Mouse (Mus musculus): ENCODE measurements around the gene Il1rl1. TPM values are rescaled to one million over a fixed set of nuclear protein-coding genes. Genes with fewer than 3 reads are reported as not detected.

Gene Il1rl1
- total RNA-seq (2015) (5.3 and 11.7 TPM in 2 replicates), total RNA-seq (2017) (5.9 and 11.3 TPM in 2 replicates)

DNA sequence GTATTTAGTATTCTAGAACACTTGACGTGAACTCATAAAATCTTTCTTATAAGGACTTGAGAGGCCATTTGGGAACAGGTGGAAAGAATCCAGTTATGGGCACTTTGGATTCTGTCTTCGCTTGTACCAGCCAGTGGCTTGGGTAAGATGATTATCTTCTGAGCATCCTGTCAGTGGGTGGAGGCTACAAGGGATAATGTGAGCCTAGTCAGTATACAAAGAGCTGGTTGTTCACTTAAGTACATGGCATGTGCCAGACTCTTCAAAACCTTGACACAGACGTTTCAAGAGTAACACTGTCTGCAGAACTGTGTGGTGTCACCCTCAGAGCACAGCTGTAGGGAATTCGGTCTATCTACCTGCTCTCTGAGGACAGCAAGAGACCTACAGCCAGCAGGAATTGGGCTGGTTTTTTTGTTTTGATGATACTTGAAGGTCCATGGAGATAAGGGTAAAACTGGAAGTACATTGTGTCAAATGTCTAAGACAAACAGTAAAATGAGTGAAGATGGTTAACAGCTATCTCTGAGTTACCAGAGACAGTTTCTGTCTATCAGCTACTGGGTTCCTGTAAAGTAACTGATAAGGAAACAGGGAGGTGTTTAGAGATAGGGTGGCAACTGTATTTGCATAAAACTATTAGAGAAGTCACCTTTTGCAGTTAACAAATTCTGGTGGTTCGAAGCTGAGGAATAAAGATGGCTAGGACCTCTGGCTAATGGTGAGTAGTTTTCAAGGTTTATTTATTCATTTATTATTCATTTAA, at the start of gene Il1rl1:
Gene Il1rl1 (plus strand): TSS at position 661 of the 766 bp plus-strand sequence.
- peak; percentile 90 for ATAC-seq (replicated peaks; ENCODE audit: poor library complexity)

DNA sequence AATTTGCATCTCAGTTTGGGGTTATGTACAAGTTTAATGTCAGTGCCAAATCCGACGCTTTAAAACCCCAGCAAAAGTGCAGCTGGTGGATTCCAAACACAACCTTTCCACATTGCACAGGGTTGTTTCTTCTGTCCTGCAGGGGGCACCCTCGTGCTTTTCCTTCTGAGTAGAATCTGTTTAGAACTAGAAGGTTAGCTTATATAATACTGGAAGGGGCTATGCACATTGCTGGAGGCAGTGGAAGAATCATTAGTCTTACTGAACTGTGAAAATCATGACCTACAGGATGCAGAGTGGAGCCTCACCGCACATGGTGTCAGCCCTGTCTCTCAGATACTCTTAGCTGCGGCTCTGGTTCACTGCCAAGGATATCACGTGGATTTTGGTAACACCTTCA, 49.3 kb upstream of the Il1rl1 start:
- peak; percentile 82 for ATAC-seq (replicated peaks; ENCODE audit: poor library complexity)

DNA sequence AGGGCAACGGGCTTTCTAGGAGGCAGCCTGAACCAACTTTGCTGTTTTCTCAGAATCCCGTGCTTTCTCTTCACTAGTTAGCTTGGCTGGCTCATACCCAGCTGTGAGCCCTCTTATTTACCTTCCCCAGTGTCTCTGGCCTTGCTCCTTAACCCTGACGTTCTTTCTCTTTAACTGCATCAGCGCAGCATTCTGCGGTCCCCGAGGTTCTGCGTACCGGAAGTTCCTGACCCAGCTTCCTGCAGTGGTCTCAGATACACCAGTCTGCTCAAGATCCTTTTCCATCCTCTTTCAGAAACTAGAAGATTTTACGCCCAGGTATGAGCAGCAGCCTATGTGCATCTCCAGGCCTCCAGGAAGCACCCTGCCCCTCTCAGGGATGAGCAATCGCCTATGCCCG, 48.4 kb upstream of the Il1rl1 start:
- 0 out of 2 replicates have a peak, but pooled peaks have one; percentile 12 for ATAC-seq (replicated peaks; ENCODE audit: poor library complexity)

DNA sequence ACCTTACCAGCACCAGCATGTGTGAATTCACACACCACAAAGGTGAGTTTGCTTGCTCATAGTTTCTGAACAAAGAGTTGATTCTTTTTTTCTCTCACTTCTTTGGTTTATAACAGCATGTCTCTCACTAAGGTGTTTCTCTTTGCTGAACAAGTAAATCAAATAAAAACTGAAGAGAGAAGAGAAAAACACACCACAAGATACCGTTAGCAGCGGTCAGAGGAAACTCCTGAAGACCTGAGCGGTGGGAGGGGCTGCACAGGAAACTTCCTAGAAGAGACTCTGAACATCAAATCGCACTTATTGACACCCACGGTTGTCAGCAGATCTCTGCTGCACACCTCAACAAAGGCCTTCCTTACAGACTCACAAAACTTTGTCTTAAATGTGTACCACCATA, 46.5 kb upstream of the Il1rl1 start:
- ATAC-seq (replicated peaks; ENCODE audit: poor library complexity): no peak

DNA sequence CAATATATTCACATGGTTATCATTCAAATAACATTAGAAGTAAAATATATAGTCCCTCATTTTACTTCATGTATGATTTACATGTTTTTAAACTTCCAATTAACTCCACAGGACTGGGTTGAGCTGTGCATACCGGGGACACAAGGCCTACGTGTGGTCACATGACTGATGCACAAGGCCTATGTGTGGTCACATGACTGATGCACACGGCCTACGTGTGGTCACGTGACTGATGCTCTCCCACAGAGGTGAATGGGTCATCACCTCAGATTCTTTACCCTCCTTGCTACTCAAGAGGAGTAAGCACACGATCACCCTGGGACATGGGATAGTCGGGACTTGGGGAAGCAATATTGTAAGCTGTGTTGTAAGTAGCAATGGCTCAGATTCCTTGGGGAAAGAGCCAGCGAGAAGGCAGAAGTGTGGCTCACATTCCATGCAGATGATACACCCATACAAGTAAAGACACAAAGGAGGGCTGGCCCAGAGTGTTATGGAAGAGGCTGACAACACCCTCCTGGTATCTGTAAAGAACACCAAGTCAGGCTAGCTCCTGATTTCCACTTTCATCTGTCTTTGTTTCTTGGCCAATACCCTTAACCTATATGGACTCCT, 44.3 kb upstream of the Il1rl1 start:
- no peak for ATAC-seq (replicated peaks; ENCODE audit: poor library complexity)

DNA sequence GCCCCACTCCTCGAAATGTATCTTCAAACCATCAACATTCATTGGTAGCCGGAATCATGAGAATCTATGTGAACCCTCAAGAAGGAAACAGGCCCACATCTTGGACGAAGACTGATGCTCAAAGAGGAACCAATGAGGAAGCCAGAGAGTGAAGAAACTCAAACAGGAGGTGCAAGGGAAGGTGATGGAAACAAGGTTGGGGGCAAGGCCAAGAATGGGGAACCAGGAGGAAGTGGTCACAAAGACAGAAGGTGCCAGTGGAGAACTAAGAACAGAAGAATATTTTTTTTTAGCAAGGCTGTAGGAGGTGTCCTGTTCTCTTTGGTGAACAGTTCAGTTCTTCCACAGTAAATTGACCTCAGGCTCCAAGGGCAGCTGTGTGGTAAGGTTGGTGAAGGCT, 38.0 kb upstream of the Il1rl1 start:
- peak; percentile 79 for ATAC-seq (replicated peaks; ENCODE audit: poor library complexity)

DNA sequence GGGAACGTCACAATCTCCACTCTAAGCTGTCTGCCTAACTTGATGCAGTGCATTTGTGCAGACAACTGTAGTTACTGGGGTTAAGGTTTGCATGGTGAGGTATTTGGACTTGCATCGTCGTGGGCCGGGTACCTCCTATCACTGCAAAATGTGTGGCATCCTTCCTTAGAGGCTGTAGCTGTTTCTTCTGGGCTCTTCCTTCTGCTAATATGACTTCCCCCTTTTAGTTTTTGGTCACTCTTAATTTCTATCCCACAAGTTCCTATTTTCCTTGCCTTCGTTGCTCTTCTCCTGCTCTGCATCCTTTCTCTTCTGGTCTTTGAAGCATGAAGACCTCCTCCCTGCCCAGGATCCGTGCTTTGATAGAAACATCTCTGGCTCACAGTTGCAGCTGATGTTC, 36.8 kb upstream of the Il1rl1 start:
- peak; percentile 57 for ATAC-seq (replicated peaks; ENCODE audit: poor library complexity)

DNA sequence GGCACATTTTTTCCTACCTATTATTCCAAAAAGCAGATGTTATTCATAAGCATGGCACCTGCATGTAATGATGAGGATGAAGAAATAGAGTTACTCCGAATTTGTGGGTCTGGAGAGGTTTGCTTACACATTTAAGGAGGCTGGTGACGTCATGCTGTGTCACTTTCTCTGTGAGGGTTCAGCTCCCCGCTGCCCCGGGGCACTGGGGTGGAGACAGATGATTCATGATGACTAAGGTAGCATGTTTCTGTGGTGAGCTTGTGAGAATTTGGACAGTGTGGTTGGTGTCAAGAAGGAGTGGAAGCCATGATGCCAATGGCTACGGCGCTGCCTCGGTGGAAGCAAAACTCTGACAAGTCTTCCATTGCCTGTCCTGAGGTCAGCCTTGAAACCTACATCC, 36.2 kb upstream of the Il1rl1 start:
- no peak for ATAC-seq (replicated peaks; ENCODE audit: poor library complexity)

DNA sequence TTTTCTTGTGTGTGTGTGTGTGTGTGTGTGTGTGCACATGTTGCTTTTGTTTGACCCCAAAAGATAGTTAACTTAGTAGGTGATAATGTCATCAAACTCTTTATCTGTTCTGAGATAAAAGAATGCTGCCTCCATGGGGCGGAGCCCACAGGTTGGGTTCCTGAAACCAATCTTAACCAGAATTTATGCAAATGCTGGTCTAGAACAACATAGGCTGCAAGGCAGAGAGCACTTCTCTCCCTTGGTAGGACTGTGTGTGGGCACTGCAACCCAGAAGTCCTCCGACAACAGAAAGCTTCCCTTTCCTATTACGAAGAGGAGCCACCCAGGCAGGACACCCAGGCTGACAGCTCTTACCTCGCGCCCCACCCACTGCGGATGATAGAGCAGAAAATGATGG, 29.7 kb upstream of the Il1rl1 start:
- 0 out of 2 replicates have a peak, but pooled peaks have one; percentile 20 for ATAC-seq (replicated peaks; ENCODE audit: poor library complexity)

DNA sequence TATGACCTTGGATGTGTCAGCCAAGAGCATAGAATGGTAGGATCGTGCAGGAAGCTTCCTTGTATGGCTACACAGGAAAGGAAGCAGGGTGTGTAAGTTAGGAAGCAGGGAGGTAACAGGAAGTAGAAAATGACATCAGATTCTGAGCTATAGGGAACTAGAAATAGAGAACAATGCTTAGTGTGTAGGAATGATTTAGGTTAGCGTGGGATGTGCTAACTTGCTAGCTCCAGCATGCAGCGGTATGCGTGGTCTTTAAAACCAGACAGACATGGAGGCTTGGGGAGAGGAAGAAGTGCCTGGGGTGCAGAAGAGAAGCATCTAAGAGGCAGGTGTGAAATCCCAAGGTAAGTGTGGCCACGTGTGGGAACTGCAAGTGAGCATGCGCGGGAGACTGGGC, 24.7 kb upstream of the Il1rl1 start:
- peak; percentile 90 for ATAC-seq (replicated peaks; ENCODE audit: poor library complexity)

DNA sequence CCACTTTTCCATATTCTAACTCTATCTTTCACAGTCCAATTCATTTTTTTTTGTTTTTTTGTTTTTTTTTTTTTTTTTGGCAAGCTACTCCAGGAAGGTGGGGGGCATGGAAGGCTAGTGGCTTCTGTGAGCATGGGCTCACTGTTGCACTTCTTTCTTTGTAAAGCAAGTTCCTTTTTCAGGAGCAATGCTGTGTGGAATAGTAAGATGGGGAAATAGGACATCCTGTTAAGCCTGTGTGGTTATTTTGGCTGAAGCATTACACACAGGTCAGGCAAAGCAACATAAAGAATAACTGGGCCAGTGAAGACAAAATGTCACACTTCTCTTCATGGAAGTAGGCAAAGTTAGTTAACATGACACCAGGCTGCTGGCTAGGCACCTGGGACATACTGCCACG, 19.5 kb upstream of the Il1rl1 start:
- peak; percentile 96 for ATAC-seq (replicated peaks; ENCODE audit: poor library complexity)

DNA sequence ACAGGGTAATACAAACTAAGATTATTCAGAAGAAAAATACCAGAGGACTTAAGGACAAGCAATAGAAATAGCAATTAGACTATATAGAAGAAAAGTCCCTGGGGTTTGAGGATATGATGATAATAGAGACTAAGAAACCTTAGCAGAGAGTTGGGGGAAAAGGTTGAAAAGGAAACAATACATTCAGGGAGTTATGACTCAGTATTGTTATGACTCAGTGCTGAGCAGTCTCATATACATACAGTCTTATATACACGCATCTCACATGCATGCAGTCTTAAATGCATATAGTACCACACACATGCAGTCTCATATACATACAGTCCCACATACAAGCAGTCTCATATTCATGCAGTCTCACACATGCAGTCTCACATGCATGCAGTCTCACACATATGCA, 16.3 kb upstream of the Il1rl1 start:
- no peak for ATAC-seq (replicated peaks; ENCODE audit: poor library complexity)

DNA sequence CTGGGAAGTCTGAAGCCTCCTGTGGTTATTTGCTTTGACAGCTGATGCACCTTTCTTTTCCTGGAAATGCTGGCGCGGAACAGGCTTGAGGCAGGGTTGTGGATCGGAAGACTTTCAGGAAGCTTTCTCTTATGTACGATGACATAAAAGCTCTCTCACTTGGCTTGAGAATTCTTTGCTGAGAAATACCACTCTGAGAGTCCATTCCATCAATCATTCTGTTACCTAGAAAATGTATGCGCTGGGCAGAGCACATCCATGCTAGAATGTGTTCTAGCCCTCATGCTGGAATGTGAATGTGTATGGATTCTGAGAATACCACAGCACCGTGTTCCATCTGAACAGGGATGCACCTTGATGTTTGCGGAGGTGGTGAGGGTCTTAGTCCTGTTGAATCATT, 15.1 kb upstream of the Il1rl1 start:
- ATAC-seq (replicated peaks; ENCODE audit: poor library complexity): no peak

DNA sequence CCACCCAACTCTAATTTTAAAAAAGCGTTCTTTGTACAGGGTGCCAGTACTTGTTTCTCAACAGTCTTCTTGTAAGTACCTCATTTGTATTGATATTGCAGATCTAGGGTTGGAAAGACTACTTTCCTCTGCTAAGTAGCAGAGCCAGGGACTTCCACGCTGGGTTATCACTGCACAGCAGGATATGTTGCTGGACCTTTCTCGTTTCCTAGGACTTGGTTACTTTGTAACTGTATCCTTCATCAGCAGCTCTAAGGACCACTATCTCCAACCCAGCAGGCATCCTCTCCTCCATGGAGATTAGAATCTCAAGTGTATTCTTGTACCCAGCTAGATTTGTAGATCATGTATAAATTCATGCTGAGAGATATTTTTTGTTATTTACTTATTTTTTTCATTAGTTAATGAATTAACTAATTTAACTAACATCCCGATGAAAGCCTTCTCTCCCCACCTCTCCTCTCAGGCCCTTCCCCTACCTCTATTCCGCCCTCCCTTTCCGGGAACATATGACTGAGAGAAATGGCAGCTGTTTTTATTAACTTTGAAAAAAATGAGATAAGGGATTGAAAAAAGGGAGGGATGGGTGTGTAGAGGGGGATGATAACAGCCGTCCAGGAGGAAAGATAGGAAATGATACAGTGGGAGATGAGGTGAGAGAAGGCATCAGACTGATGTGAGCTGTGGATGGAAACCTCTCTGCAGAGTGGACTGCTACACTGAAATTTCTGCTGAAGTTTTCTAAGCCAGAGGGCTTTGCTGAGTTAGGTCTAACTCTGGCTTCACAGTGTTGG, 14.3 kb upstream of the Il1rl1 start:
- ATAC-seq (replicated peaks; ENCODE audit: poor library complexity): 0 out of 2 replicates have a peak, but pooled peaks have one; percentile 11

DNA sequence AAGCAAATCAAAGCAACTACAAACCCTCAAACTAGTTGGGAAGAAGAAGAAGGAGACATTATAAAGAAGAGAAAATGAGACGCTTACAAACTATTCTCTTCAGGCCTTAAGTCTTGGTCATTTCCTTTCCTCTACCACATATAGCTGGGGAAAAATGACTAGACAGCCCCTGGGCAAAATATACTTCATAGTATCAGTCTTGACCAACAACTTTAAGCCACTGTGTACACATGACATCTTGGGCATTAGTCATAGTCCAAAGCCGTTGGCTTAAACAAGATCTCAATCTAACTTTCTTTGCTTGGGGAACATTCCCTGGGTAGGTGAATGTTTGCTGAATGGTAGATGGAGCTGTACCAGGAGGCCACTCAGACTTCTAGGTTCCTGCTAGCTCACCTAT, 12.3 kb upstream of the Il1rl1 start:
- ATAC-seq (replicated peaks; ENCODE audit: poor library complexity): no peak

DNA sequence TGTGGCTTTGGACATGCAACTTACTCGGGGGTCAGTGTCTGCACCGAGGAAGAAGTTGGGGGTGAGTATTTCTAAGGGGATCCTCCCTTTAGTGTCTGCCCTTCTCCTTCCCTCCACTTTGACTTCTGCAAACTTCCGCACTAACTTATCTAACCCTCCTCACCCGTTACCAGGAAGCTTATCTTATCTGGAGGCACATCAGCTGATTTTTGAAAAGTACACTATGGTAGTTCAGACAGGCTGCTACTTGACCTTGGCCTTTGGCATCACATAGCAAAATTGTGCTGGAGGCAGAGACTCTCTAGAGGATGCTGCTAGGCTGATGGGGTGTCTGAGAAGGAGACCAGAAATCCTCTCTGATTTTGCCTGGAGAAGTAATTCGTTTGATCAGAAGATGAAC, 10.9 kb upstream of the Il1rl1 start:
- 0 out of 2 replicates have a peak, but pooled peaks have one; percentile 20 for ATAC-seq (replicated peaks; ENCODE audit: poor library complexity)

DNA sequence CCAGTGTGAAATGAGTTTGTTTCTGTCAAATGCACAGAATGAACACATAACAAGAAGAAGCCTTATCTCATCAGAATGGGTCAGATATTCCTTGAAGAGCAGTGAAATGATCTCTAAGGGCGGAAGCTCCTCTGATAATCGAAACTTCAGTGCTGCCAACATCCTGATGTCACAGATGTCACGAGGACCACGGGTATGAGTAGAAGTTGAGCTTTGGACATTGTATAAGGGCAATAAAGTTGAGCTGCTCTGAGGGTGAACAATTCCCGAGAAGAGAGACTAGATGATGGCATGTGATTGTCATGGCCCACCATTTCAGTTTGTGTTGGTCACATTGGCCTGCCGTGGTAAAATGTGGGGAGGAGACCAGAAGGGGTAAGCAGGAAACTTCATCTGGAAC, 5.5 kb upstream of the Il1rl1 start:
- no peak for ATAC-seq (replicated peaks; ENCODE audit: poor library complexity)

DNA sequence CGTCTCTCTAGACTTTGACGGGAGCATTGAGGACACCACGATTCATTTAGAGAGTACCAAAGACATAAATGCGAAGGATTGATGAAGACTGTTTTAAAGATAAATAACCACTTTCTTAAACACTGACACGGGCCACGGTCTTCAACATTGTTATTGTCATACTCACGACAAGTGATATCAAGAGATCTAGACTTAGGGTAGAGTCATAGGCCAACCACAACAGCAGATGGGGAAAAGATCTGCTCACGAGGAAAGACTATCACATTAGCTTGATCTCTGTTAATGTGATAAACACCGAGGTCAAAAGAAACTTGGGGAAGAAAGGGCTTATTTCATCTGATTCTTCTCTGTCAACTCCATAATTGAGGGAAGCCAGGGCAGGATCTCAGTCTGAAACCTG, 2.1 kb upstream of the Il1rl1 start:
- ATAC-seq (replicated peaks; ENCODE audit: poor library complexity): no peak

DNA sequence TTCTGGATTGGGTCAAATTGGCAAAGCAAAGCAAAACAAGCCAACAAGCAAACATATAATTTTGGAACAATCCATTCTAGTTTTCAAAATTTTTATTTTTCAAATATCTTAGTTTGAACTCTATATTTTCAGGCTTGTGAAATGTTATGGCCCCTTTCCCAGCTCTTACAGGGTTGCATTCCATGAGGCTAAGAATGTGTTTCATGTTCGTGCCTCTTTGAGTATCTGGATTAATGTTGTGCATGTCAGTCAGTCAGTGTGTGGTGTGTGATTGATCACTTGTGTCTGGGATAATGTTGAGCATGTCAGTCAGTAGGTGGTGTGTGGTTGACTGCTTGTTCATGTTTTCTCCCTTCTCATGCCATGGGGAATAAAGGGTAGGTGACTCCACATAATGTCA, 1.5 kb upstream of the Il1rl1 start:
- ATAC-seq (replicated peaks; ENCODE audit: poor library complexity): no peak

DNA sequence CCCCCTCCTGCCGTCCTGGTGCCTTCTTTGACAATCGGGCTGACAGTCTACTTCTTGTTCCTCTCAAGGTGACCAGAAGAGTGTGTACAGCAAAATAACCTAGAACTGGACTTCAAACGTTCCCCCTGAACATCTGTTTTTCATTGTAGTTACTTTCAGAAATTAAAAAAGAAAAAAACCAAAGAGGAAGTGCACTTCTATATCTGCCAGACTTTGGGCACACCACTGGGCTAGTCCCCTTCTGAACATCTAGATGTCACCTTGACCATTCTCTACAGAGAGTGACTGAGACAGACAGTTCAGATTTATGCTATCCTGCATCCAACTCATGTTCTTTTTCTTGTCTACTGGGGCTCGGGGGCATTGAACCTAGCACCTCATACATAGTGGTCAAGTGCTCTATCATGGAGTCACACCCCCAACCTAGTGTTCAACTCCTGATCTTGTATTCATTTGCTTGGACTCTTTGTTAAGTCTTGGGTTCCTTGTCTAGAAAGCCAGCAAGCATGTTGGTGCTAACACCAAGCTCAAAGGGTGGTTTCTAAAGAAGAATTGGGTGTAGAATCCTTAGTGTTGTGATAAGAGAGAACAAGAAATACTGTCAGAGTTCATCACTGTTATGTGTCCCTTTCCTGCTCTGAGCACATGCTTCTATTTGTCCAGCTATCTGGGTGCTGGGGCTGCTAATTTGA, 919 bp downstream of the Il1rl1 start:
- no peak for ATAC-seq (replicated peaks; ENCODE audit: poor library complexity)

DNA sequence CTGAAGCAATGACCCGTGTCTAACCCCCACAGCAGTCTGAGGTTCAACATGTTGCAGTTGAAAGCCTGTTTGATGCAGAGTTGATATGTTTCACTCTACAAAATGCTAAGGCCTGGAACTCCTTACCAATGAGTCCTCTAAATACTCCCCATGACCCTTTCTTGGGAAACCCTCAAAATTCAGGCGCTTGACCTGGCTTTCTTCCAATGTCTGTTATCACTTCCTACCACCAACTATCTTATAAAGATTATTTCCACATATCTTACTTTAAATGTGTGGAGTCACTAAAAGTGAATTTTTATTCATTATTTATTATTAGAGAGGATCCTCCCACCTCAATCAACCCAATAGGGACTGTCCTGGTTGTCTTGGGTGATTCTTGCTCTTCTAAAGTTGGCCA, 2.8 kb downstream of the Il1rl1 start:
- ATAC-seq (replicated peaks; ENCODE audit: poor library complexity): no peak

Data from megakaryocyte progenitor cell, adult 5-6 weeks (primary cell).